In genomic region chr1:131060290-131061253, GRCm38 (mm10) we compare ENCODE assay signal across 9 mouse cellular contexts. TPM values are rescaled to one million over a fixed set of nuclear protein-coding genes. Genes with fewer than 3 reads are reported as not detected.
DNase-seq lines count a peak whose midpoint lies in the region; ATAC-seq and TF ChIP-seq lines count a peak whose summit lies in the region.
"Had no signal": no experiment of that assay in that cellular context is flagged by ENCODE, and none has a peak within 500 bp of the region (broad histone marks: within the 10 kb centered on the region; RNA-seq: fewer than 3 reads in every experiment).

No protein-coding gene starts in this region.

- peak; percentile 68 for ATAC-seq in activated CD4-positive, CD25-positive, alpha-beta regulatory T cell, adult 4 months
- peak; percentile 51 for ATAC-seq in forebrain, embryonic 14.5 days
- peak; percentile 60 for ATAC-seq in hindbrain, postnatal 0 days
- ATAC-seq in frontal cortex, adult (ENCODE audit: low TSS enrichment): no peak

- H3K4me1 ChIP-seq in forebrain, embryonic 14.5 days (ENCODE audit: control insufficient read depth, insufficient read depth, low read length): peaks cover 12% of the 10 kb centered on the region
- peaks cover 11% of the 10 kb centered on the region; the same call in 1 of the 2 replicates for H3K4me1 ChIP-seq in hindbrain, postnatal 0 days (ENCODE audit: insufficient read depth, low read length)

- no peak overlapping the region for H3K9ac ChIP-seq in forebrain, embryonic 14.5 days (ENCODE audit: low read length)
- H3K9ac ChIP-seq in hindbrain, postnatal 0 days (replicated peaks; ENCODE audit: low read length): no peak overlapping the region
- H3K9ac ChIP-seq: limb, embryonic 15.5 days had no signal

- TF ChIP-seq CTCF in hindbrain, postnatal 0 days (IDR thresholded peaks at IDR 0.05; ENCODE audit: low read depth): peak; percentile 81

- peaks cover 28% of the 10 kb centered on the region for H3K36me3 ChIP-seq in forebrain, embryonic 14.5 days (ENCODE audit: control insufficient read depth, insufficient read depth, low read length)
- H3K36me3 ChIP-seq in hindbrain, postnatal 0 days (ENCODE audit: insufficient read depth, low read length): peaks cover 21% of the 10 kb centered on the region; the same call in 1 of the 2 replicates

- H3K9me3 ChIP-seq in forebrain, embryonic 14.5 days (replicated peaks; ENCODE audit: control insufficient read depth, low read length): no peaks in the 10 kb centered on the region
- H3K9me3 ChIP-seq in hindbrain, postnatal 0 days (ENCODE audit: low read length): no peaks in the 10 kb centered on the region
- H3K9me3 ChIP-seq: limb, embryonic 15.5 days had no signal

- H3K4me2 ChIP-seq in forebrain, embryonic 14.5 days (ENCODE audit: low read length): no peak overlapping the region
- no peak overlapping the region for H3K4me2 ChIP-seq in hindbrain, postnatal 0 days (ENCODE audit: low read depth, low read length)
- H3K4me2 ChIP-seq: limb, embryonic 15.5 days had no signal

- WGBS in forebrain, embryonic 14.5 days: 80% methylated on average over 13 of the region's 13 CpGs
- WGBS in hindbrain, postnatal 0 days: 63% methylated on average over 13 of the region's 13 CpGs

- H3K27me3 ChIP-seq in forebrain, embryonic 14.5 days (replicated peaks; ENCODE audit: control insufficient read depth, insufficient read depth, low read length): no peaks in the 10 kb centered on the region
- no peaks in the 10 kb centered on the region for H3K27me3 ChIP-seq in hindbrain, postnatal 0 days (ENCODE audit: insufficient read depth, low read length)
- H3K27me3 ChIP-seq: limb, embryonic 15.5 days had no signal

- DNase-seq in heart, adult 11 months: peak; percentile 96
- no peak for DNase-seq in heart, postnatal 25 days (ENCODE audit: low spot score)
- DNase-seq in forebrain, embryonic 14.5 days (ENCODE audit: low spot score): peak; percentile 70
- peak; percentile 75 for DNase-seq in hindbrain, postnatal 0 days (ENCODE audit: low spot score)
- peak; percentile 56 for DNase-seq in lung, postnatal 14 days
- peak; percentile 40 for DNase-seq in retina, postnatal 7 days (ENCODE audit: low read depth, low spot score)

- intact Hi-C loops in heart, postnatal 25 days (cut with DNase I): loop anchor here (2.0 kb wide), 1 partner anchor 36 kb away; the partner anchor contains the start of gene Mapkapk2

- H3K4me3 ChIP-seq in forebrain, embryonic 14.5 days (ENCODE audit: low read depth, low read length): no peak overlapping the region
- H3K4me3 ChIP-seq in hindbrain, postnatal 0 days (ENCODE audit: low read length): no peak overlapping the region
- H3K4me3 ChIP-seq: limb, embryonic 15.5 days had no signal

- no peak overlapping the region for H3K27ac ChIP-seq in forebrain, embryonic 14.5 days (ENCODE audit: low read depth, low read length)
- H3K27ac ChIP-seq in hindbrain, postnatal 0 days: 0 out of 2 replicates have a peak overlapping the region, but pooled peaks have one; percentile 45
- H3K27ac ChIP-seq: limb, embryonic 15.5 days had no signal

RNA-seq across cellular contexts. Expression of gene Mapkapk2, which starts 37.1 kb away (rescaled TPM):
- total RNA-seq in heart, postnatal 25 days (2021): 100 to 1,000 TPM; 264 to 283 TPM
- 10 to 100 TPM; 11.5 to 11.9 TPM for polyA plus RNA-seq in activated CD4-positive, CD25-positive, alpha-beta regulatory T cell, adult 4 months (2017; shearing (Covaris generic))
- 24.7 and 35.2 TPM in 2 replicates for polyA plus RNA-seq in forebrain, embryonic 14.5 days (2014; fragmentation: Nextera tagmentation; extraction: Ambion mirVana)
- 71.1 and 74.2 TPM in 2 replicates for total RNA-seq in hindbrain, postnatal 0 days (2014; rRNA removed)
- 19.7 and 21.2 TPM in 2 replicates for polyA plus RNA-seq in hindbrain, postnatal 0 days (2015; fragmentation: Nextera tagmentation; extraction: Ambion mirVana)

RNA-seq across cellular contexts. Expression of gene Il10, which starts 40.9 kb away (rescaled TPM):
- not detected for total RNA-seq in heart, postnatal 25 days (2021)
- 10 to 100 TPM; 10.6 to 13.8 TPM for polyA plus RNA-seq in activated CD4-positive, CD25-positive, alpha-beta regulatory T cell, adult 4 months (2017; shearing (Covaris generic))
- polyA plus RNA-seq in forebrain, embryonic 14.5 days (2014; fragmentation: Nextera tagmentation; extraction: Ambion mirVana): 0.16 TPM in 1 of 2 replicates, not detected in the other
- not detected in 2 replicates for total RNA-seq in hindbrain, postnatal 0 days (2014; rRNA removed)
- polyA plus RNA-seq in hindbrain, postnatal 0 days (2015; fragmentation: Nextera tagmentation; extraction: Ambion mirVana): not detected in 2 replicates
- polyA plus RNA-seq: limb, embryonic 15.5 days had no signal
